Mouse (Mus musculus): Measurements from ENCODE around the gene Foxj1.

GRCm38 (mm10) chr11:116330211-116330518 is 5.0 kb downstream of the Foxj1 start:
- TF ChIP-seq CTCF (IDR thresholded peaks at IDR 0.05; ENCODE audit: insufficient read depth, low read depth, low read length) (no peak), POLR2A (IDR thresholded peaks at IDR 0.05; ENCODE audit: insufficient read depth, low read depth, low read length) (no peak)
